Mouse (Mus musculus): ENCODE measurements around the gene Eif6. TPM values are rescaled to one million over a fixed set of nuclear protein-coding genes. Genes with fewer than 3 reads are reported as not detected.
"Not testable (repeated sequence)": the region's sequence is repeated elsewhere in the genome, so short reads cannot be mapped to it uniquely, and the experiment has no call there.

Gene Eif6
- polyA plus RNA-seq, 1 experiment from 2014 or later: 164 TPM

GRCm38 (mm10) chr2:155834732-155835131 lies 8.0 kb upstream of the Eif6 start, which contains the start of gene Fam83c:
Gene Fam83c (minus strand): TSS chr2:155834854.
- WGBS: 67% methylated on average over 9 of the region's 9 CpGs
- H3K4me3 ChIP-seq (ENCODE audit: low read depth, low read length): no peak within 1 kb of the TSS
- H3K9ac ChIP-seq (ENCODE audit: low read length): no peak within 1 kb of the TSS
- H3K4me1 ChIP-seq (replicated peaks; ENCODE audit: control insufficient read depth, insufficient read depth, low read length): no peaks in the 10 kb centered on the region
- DNase-seq (ENCODE audit: low spot score): no peak
- H3K4me2 ChIP-seq (ENCODE audit: low read depth, low read length, severe bottlenecking): no peak within 1 kb of the TSS
- no peak for ATAC-seq (replicated peaks; ENCODE audit: low FRiP score)
- no peaks in the 10 kb centered on the region for H3K9me3 ChIP-seq (ENCODE audit: control insufficient read depth, low read length)
- H3K27me3 ChIP-seq (ENCODE audit: control insufficient read depth, insufficient read depth, low read length): no peaks in the 10 kb centered on the region
- H3K36me3 ChIP-seq (ENCODE audit: control insufficient read depth, insufficient read depth, low read length): no peaks in the 10 kb centered on the region
- no peak within 1 kb of the TSS for H3K27ac ChIP-seq (ENCODE audit: low read depth, low read length)

- ATAC-seq (replicated peaks; ENCODE audit: low FRiP score); H3K4me1 ChIP-seq (replicated peaks; ENCODE audit: control insufficient read depth, insufficient read depth, low read length); H3K9me3 ChIP-seq (ENCODE audit: control insufficient read depth, low read length); H3K27ac ChIP-seq (ENCODE audit: low read depth, low read length); DNase-seq (ENCODE audit: low spot score); H3K4me2 ChIP-seq (ENCODE audit: low read depth, low read length, severe bottlenecking); H3K4me3 ChIP-seq (ENCODE audit: low read depth, low read length); H3K36me3 ChIP-seq (ENCODE audit: control insufficient read depth, insufficient read depth, low read length); H3K9ac ChIP-seq (ENCODE audit: low read length); H3K27me3 ChIP-seq (ENCODE audit: control insufficient read depth, insufficient read depth, low read length): not testable (repeated sequence)
- 75% methylated on average over 1 of the region's 1 CpGs for WGBS
These were observed 5.4 kb upstream of the Eif6 start for GRCm38 (mm10) chr2:155832087-155832486.

GRCm38 (mm10) chr2:155831302-155831701 lies 4.6 kb upstream of the Eif6 start:
- Histone ChIP-seq H3K9ac (ENCODE audit: low read length) (no peak overlapping the region), H3K9me3 (ENCODE audit: control insufficient read depth, low read length) (no peaks in the 10 kb centered on the region), H3K36me3 (ENCODE audit: control insufficient read depth, insufficient read depth, low read length) (no peaks in the 10 kb centered on the region), H3K4me3 (ENCODE audit: low read depth, low read length) (no peak overlapping the region), H3K4me2 (ENCODE audit: low read depth, low read length, severe bottlenecking) (no peak overlapping the region), H3K4me1 (replicated peaks; ENCODE audit: control insufficient read depth, insufficient read depth, low read length) (peaks cover 3% of the 10 kb centered on the region), H3K27ac (ENCODE audit: low read depth, low read length) (no peak overlapping the region), H3K27me3 (ENCODE audit: control insufficient read depth, insufficient read depth, low read length) (no peaks in the 10 kb centered on the region)
- WGBS: 57% methylated on average over 9 of the region's 9 CpGs
- ATAC-seq (replicated peaks; ENCODE audit: low FRiP score) (no peak), DNase-seq (ENCODE audit: low spot score) (no peak)

GRCm38 (mm10) chr2:155830841-155831240 lies 4.1 kb upstream of the Eif6 start:
- H3K9me3 ChIP-seq (ENCODE audit: control insufficient read depth, low read length): no peaks in the 10 kb centered on the region
- no peak for ATAC-seq (replicated peaks; ENCODE audit: low FRiP score)
- WGBS: 92% methylated on average over 8 of the region's 8 CpGs
- H3K27me3 ChIP-seq (ENCODE audit: control insufficient read depth, insufficient read depth, low read length): no peaks in the 10 kb centered on the region
- H3K4me2 ChIP-seq (ENCODE audit: low read depth, low read length, severe bottlenecking): no peak overlapping the region
- H3K4me1 ChIP-seq (replicated peaks; ENCODE audit: control insufficient read depth, insufficient read depth, low read length): peaks cover 5% of the 10 kb centered on the region
- H3K27ac ChIP-seq (ENCODE audit: low read depth, low read length): no peak overlapping the region
- H3K4me3 ChIP-seq (ENCODE audit: low read depth, low read length): no peak overlapping the region
- no peaks in the 10 kb centered on the region for H3K36me3 ChIP-seq (ENCODE audit: control insufficient read depth, insufficient read depth, low read length)
- DNase-seq (ENCODE audit: low spot score): no peak
- H3K9ac ChIP-seq (ENCODE audit: low read length): no peak overlapping the region

- Histone ChIP-seq H3K27me3 (ENCODE audit: control insufficient read depth, insufficient read depth, low read length) (no peaks in the 10 kb centered on the region), H3K9ac (ENCODE audit: low read length) (peak overlapping the region; percentile 83)
- WGBS: 4% methylated on average over 52 of the region's 52 CpGs
These were observed 658 bp downstream of the Eif6 start for GRCm38 (mm10) chr2:155825904-155826629.

GRCm38 (mm10) chr2:155823722-155824121 lies 3.0 kb downstream of the Eif6 start:
- Histone ChIP-seq H3K9ac (ENCODE audit: low read length) (no peak overlapping the region), H3K4me1 (replicated peaks; ENCODE audit: control insufficient read depth, insufficient read depth, low read length) (peaks cover 8% of the 10 kb centered on the region), H3K27ac (ENCODE audit: low read depth, low read length) (no peak overlapping the region), H3K27me3 (ENCODE audit: control insufficient read depth, insufficient read depth, low read length) (no peaks in the 10 kb centered on the region), H3K4me3 (ENCODE audit: low read depth, low read length) (no peak overlapping the region), H3K4me2 (ENCODE audit: low read depth, low read length, severe bottlenecking) (no peak overlapping the region), H3K9me3 (ENCODE audit: control insufficient read depth, low read length) (no peaks in the 10 kb centered on the region), H3K36me3 (ENCODE audit: control insufficient read depth, insufficient read depth, low read length) (peaks cover 4% of the 10 kb centered on the region; the same call in 1 of the 2 replicates)
- DNase-seq (ENCODE audit: low spot score): no peak
- 93% methylated on average over 8 of the region's 8 CpGs for WGBS
- no peak for ATAC-seq (replicated peaks; ENCODE audit: low FRiP score)

More at GRCm38 (mm10) chr2:155825904-155826629, 658 bp downstream of the Eif6 start:
- H3K27ac ChIP-seq (ENCODE audit: low read depth, low read length): no peak overlapping the region
- ATAC-seq (replicated peaks; ENCODE audit: low FRiP score) (no peak; the same call in 1 of the 2 replicates), DNase-seq (ENCODE audit: low spot score) (no peak)
- peaks cover 8% of the 10 kb centered on the region for H3K4me1 ChIP-seq (replicated peaks; ENCODE audit: control insufficient read depth, insufficient read depth, low read length)
- peak overlapping the region; percentile 92 for H3K4me2 ChIP-seq (ENCODE audit: low read depth, low read length, severe bottlenecking)
- H3K4me3 ChIP-seq (ENCODE audit: low read depth, low read length): peak overlapping the region; percentile 91
- peaks cover 4% of the 10 kb centered on the region; the same call in 1 of the 2 replicates for H3K36me3 ChIP-seq (ENCODE audit: control insufficient read depth, insufficient read depth, low read length)
- H3K9me3 ChIP-seq (ENCODE audit: control insufficient read depth, low read length): no peaks in the 10 kb centered on the region

GRCm38 (mm10) chr2:155820779-155821178 lies 5.9 kb downstream of the Eif6 start:
- no peak for ATAC-seq (replicated peaks; ENCODE audit: low FRiP score)
- no peaks in the 10 kb centered on the region for H3K9me3 ChIP-seq (ENCODE audit: control insufficient read depth, low read length)
- H3K4me2 ChIP-seq (ENCODE audit: low read depth, low read length, severe bottlenecking): no peak overlapping the region
- H3K9ac ChIP-seq (ENCODE audit: low read length): no peak overlapping the region
- no peak overlapping the region for H3K4me3 ChIP-seq (ENCODE audit: low read depth, low read length)
- peaks cover 4% of the 10 kb centered on the region; the same call in 1 of the 2 replicates for H3K36me3 ChIP-seq (ENCODE audit: control insufficient read depth, insufficient read depth, low read length)
- WGBS: 96% methylated on average over 5 of the region's 5 CpGs
- DNase-seq (ENCODE audit: low spot score): no peak
- H3K27me3 ChIP-seq (ENCODE audit: control insufficient read depth, insufficient read depth, low read length): no peaks in the 10 kb centered on the region
- peaks cover 2% of the 10 kb centered on the region; the same call in 1 of the 2 replicates for H3K4me1 ChIP-seq (replicated peaks; ENCODE audit: control insufficient read depth, insufficient read depth, low read length)
- H3K27ac ChIP-seq (ENCODE audit: low read depth, low read length): no peak overlapping the region

- no peak for DNase-seq (ENCODE audit: low spot score)
- H3K27ac ChIP-seq (ENCODE audit: low read depth, low read length): peak overlapping the region; percentile 63
- H3K9ac ChIP-seq (ENCODE audit: low read length): peak overlapping the region; percentile 59; the same call in 1 of the 2 replicates
- no peaks in the 10 kb centered on the region for H3K9me3 ChIP-seq (ENCODE audit: control insufficient read depth, low read length)
- H3K4me1 ChIP-seq (replicated peaks; ENCODE audit: control insufficient read depth, insufficient read depth, low read length): no peaks in the 10 kb centered on the region
- H3K36me3 ChIP-seq (ENCODE audit: control insufficient read depth, insufficient read depth, low read length): peaks cover 4% of the 10 kb centered on the region; the same call in 1 of the 2 replicates
- H3K27me3 ChIP-seq (ENCODE audit: control insufficient read depth, insufficient read depth, low read length): no peaks in the 10 kb centered on the region
- peak overlapping the region; percentile 59 for H3K4me2 ChIP-seq (ENCODE audit: low read depth, low read length, severe bottlenecking)
- ATAC-seq (replicated peaks; ENCODE audit: low FRiP score): no peak
- H3K4me3 ChIP-seq (ENCODE audit: low read depth, low read length): peak overlapping the region; percentile 40; the same call in 1 of the 2 replicates
- WGBS: 66% methylated on average over 6 of the region's 6 CpGs
These were observed 7.1 kb downstream of the Eif6 start for GRCm38 (mm10) chr2:155819449-155820251.

Measured in forebrain, embryonic 11.5 days (tissue).